Mouse (Mus musculus) limb, embryonic 14.5 days (tissue): ENCODE results near the gene Khdrbs1. TPM values are rescaled to one million over a fixed set of nuclear protein-coding genes. Genes with fewer than 3 reads are reported as not detected.
"Not testable (repeated sequence)": the region's sequence is repeated elsewhere in the genome, so short reads cannot be mapped to it uniquely, and the experiment has no call there.

ENCODE experiments used
- ATAC-seq: fragments of 200-750 bp; cut with Nextera tagmentation; 2 replicates; pipeline ENCODE4 v1.8.0; 2017; ENCODE audit warnings: low read depth, moderate number of reproducible peaks, moderate TSS enrichment; ENCODE audit not compliant: low FRiP score
- DNase-seq: peaks from one replicate; pipeline ENCODE4 v3.0.0-alpha.2; 2015; ENCODE audit warnings: low spot score
- H3K27ac ChIP-seq: fragments of 300-500 bp; sonication (generic); replicated peaks from 2 replicates; pipeline ENCODE4 v1.5.1; 2014; ENCODE audit warnings: low read depth, mild to moderate bottlenecking, low read length, moderate library complexity, mixed read lengths
- H3K27me3 ChIP-seq: fragments of 300-500 bp; sonication (generic); 2 replicates; pipeline ENCODE4 v1.6.1; 2014; ENCODE audit warnings: low read length, mixed read lengths; ENCODE audit not compliant: control insufficient read depth, insufficient read depth
- H3K36me3 ChIP-seq: fragments of 300-500 bp; sonication (generic); 2 replicates; pipeline ENCODE4 v1.6.1; 2014; ENCODE audit warnings: mild to moderate bottlenecking, low read length, moderate library complexity, mixed read lengths; ENCODE audit not compliant: control insufficient read depth, insufficient read depth
- H3K4me1 ChIP-seq: fragments of 300-500 bp; sonication (generic); 2 replicates; pipeline ENCODE4 v1.6.1; 2014; ENCODE audit warnings: antibody characterized with exemption, low read length, mixed read lengths; ENCODE audit not compliant: control insufficient read depth, insufficient read depth
- H3K4me2 ChIP-seq: fragments of 300-500 bp; sonication (generic); replicated peaks from 2 replicates; pipeline ENCODE4 v1.6.1; 2014; ENCODE audit warnings: low read depth, mild to moderate bottlenecking, low read length, moderate library complexity; ENCODE audit not compliant: severe bottlenecking
- H3K4me3 ChIP-seq: fragments of 300-500 bp; sonication (generic); replicated peaks from 2 replicates; pipeline ENCODE4 v1.5.1; 2014; ENCODE audit warnings: low read length
- H3K9ac ChIP-seq: fragments of 300-500 bp; sonication (generic); 2 replicates; pipeline ENCODE4 v1.6.1; 2014; ENCODE audit warnings: mild to moderate bottlenecking, low read depth, low read length, moderate library complexity; ENCODE audit not compliant: severe bottlenecking
- H3K9me3 ChIP-seq: fragments of 300-500 bp; sonication (generic); 2 replicates; pipeline ENCODE4 v1.6.1; 2016; ENCODE audit warnings: low read length; ENCODE audit not compliant: control insufficient read depth
- POLR2A ChIP-seq: fragments of 200-500 bp; IDR thresholded peaks from 2 replicates; pipeline ENCODE4 v1.8.0; 2012; ENCODE audit warnings: inconsistent platforms, mild to moderate bottlenecking, moderate library complexity, borderline replicate concordance; ENCODE audit not compliant: insufficient read depth, insufficient read length; ENCODE audit errors: extremely low read depth
- WGBS: fragments of 180-500 bp; shearing (Covaris S2); extraction: QIAGEN DNeasy Blood & Tissue Kit; methylation state at CpG from one replicate; pipeline ENCODE4 v1.1.7; 2014; 5-methylcytosine and 5-hydroxymethylcytosine counted together
- polyA plus RNA-seq, 2 experiments: library from polyadenylated mRNA; depleted of rRNA in 1 of 2; stranded (reverse) in 1 of 2; unstranded in 1 of 2; fragments of >200 nt; fragmentation: Nextera tagmentation in 1 of 2; extraction: Ambion mirVana in 1 of 2; gene quantifications; 2 replicates each; pipeline versions ENCODE4 v1.2.1 to v1.2.3; 2012 to 2014

Gene Khdrbs1
- polyA plus RNA-seq, 2 experiments = 97.6 to 107 TPM

- no peak for TF ChIP-seq POLR2A
- H3K4me2 ChIP-seq = no peak overlapping the region
- no peak for DNase-seq
Measured at GRCm38 (mm10) chr4:129770600-129770999, 28.5 kb upstream of the Khdrbs1 start.

DNA sequence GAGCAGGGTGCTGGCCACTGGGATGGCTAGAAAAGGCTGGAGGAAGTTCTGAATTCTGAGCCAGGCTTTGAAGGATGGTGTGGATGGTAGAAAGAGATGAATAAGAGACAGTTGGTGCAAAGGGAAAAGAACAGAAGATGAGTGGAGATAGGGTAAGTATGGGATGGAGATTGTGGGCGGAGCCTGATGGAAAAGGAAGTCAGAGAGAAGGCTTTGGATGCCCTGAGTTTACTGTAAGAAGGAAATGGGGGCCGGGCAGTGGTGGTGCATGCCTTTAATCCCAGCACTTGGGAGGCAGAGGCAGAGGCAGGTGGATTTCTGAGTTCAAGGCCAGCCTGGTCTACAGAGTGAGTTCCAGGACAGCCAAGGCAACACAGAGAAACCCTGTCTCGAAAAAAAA is 26.6 kb upstream of the Khdrbs1 start:
- DNase-seq, ATAC-seq: not testable (repeated sequence)

More at GRCm38 (mm10) chr4:129770600-129770999, 28.5 kb upstream of the Khdrbs1 start:
- Histone ChIP-seq H3K27me3 (no peaks in the 10 kb centered on the region), H3K4me3 (no peak overlapping the region), H3K9ac (no peak overlapping the region), H3K9me3 (no peaks in the 10 kb centered on the region), H3K4me1 (peaks cover 18% of the 10 kb centered on the region), H3K27ac (no peak overlapping the region), H3K36me3 (no peaks in the 10 kb centered on the region)
- ATAC-seq = no peak
- WGBS = 54% methylated on average over 6 of the region's 6 CpGs

GRCm38 (mm10) chr4:129767782-129768181 is 25.7 kb upstream of the Khdrbs1 start:
- no peak for TF ChIP-seq POLR2A
- Histone ChIP-seq H3K27me3 (no peaks in the 10 kb centered on the region), H3K4me3 (no peak overlapping the region), H3K4me1 (peaks cover 18% of the 10 kb centered on the region), H3K9ac (no peak overlapping the region), H3K9me3 (no peaks in the 10 kb centered on the region), H3K27ac (no peak overlapping the region), H3K4me2 (no peak overlapping the region), H3K36me3 (no peaks in the 10 kb centered on the region)
- 90% methylated on average over 8 of the region's 8 CpGs for WGBS
- no peak for DNase-seq
- ATAC-seq = no peak

More for the DNA sequence above, 26.6 kb upstream of the Khdrbs1 start:
- not testable (repeated sequence) for H3K36me3 ChIP-seq, H3K4me2 ChIP-seq, H3K9ac ChIP-seq, H3K27ac ChIP-seq, H3K27me3 ChIP-seq, H3K9me3 ChIP-seq, H3K4me3 ChIP-seq
- H3K4me1 ChIP-seq = peaks cover 18% of the 10 kb centered on the region
- WGBS = 79% methylated on average over 3 of the region's 3 CpGs

- 73% methylated on average over 3 of the region's 3 CpGs for WGBS
- Histone ChIP-seq H3K27ac (no peak overlapping the region), H3K36me3 (no peaks in the 10 kb centered on the region), H3K4me1 (no peaks in the 10 kb centered on the region), H3K4me3 (no peak overlapping the region), H3K27me3 (no peaks in the 10 kb centered on the region), H3K4me2 (no peak overlapping the region), H3K9ac (no peak overlapping the region), H3K9me3 (no peaks in the 10 kb centered on the region)
- DNase-seq (no peak), ATAC-seq (no peak)
- TF ChIP-seq POLR2A = no peak
Measured at GRCm38 (mm10) chr4:129765351-129765750, 23.2 kb upstream of the Khdrbs1 start.

DNA sequence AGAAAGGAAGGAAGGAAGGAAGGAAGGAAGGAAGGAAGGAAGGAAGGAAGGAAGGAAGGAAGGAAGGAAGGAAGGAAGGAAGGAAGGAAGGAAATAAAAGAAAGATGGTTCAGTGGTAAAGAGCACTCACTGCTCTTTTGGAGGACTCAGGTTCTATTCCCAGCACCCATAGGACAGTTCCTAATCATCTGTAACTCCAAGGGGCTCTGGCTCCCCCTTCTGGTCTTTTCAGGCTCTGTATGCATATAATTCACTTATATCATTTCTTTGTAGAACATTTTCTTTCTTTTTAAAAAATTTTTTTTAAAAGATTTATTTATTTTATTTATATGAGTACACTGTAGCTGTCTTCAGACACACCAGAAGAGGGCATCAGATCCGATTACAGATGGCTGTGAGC is 20.4 kb upstream of the Khdrbs1 start:
- 88% methylated on average over 1 of the region's 1 CpGs for WGBS
- not testable (repeated sequence) for H3K4me1 ChIP-seq, DNase-seq

GRCm38 (mm10) chr4:129761606-129762005 is 19.5 kb upstream of the Khdrbs1 start:
- H3K9me3 ChIP-seq = no peaks in the 10 kb centered on the region
- no peak overlapping the region for H3K9ac ChIP-seq
- TF ChIP-seq POLR2A = no peak
- DNase-seq (no peak), ATAC-seq (no peak)
- no peak overlapping the region for H3K4me3 ChIP-seq
- H3K4me2 ChIP-seq = no peak overlapping the region
- 0 out of 2 replicates have a peak, but pooled peaks cover 4% of the 10 kb centered on the region for H3K4me1 ChIP-seq
- H3K27ac ChIP-seq = no peak overlapping the region
- H3K36me3 ChIP-seq = no peaks in the 10 kb centered on the region
- 92% methylated on average over 12 of the region's 12 CpGs for WGBS
- H3K27me3 ChIP-seq = no peaks in the 10 kb centered on the region

More for the DNA sequence above, 20.4 kb upstream of the Khdrbs1 start:
- H3K9ac ChIP-seq, H3K4me3 ChIP-seq, H3K4me2 ChIP-seq, H3K27ac ChIP-seq, ATAC-seq, H3K9me3 ChIP-seq, H3K36me3 ChIP-seq, H3K27me3 ChIP-seq: not testable (repeated sequence)
